Mouse (Mus musculus): Measurements from ENCODE around the gene Zcchc14. TPM values are rescaled to one million over a fixed set of nuclear protein-coding genes. Genes with fewer than 3 reads are reported as not detected.
"Not testable (repeated sequence)": the region's sequence is repeated elsewhere in the genome, so short reads cannot be mapped to it uniquely, and the experiment has no call there.

Zcchc14 gene
- polyA plus RNA-seq, 1 experiment: 34.3 TPM

- H3K27ac ChIP-seq (ENCODE audit: insufficient read depth, low read length): no peak overlapping the region
- TF ChIP-seq POLR2A (IDR thresholded peaks at IDR 0.05; ENCODE audit: extremely low read depth, insufficient read depth, low read length) (no peak), CTCF (IDR thresholded peaks at IDR 0.05; ENCODE audit: extremely low read depth, insufficient read depth, low read length) (no peak)
- no peak overlapping the region for H3K4me3 ChIP-seq (ENCODE audit: insufficient read depth, low read length)
- no peaks in the 10 kb centered on the region for H3K4me1 ChIP-seq (ENCODE audit: control insufficient read depth, insufficient read depth, low read length)
Observed at GRCm38 (mm10) chr8:121609916-121610315, 42.8 kb downstream of the Zcchc14 start.

DNA sequence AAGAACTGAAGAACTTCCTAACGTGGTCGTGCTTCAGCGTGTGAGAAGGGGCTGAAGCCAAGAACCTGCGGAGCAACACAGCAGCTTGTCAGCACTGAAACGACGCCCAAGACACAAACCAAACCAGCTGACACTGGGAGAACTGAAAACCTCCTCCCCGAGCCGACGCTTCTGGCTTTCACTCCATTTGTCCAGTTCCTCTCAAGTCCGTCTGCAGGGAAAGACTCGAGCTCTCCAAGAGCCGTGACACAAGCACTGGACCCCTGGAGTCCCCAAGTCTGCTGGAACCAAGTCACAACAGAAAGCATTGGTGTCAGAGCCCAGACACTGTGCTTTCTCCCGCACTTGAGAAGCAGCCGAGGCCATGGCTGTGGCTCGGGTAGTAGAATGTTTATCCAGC lies 43.5 kb downstream of the Zcchc14 start:
- TF ChIP-seq CTCF (IDR thresholded peaks at IDR 0.05; ENCODE audit: extremely low read depth, insufficient read depth, low read length) (no peak), POLR2A (IDR thresholded peaks at IDR 0.05; ENCODE audit: extremely low read depth, insufficient read depth, low read length) (no peak)
- Histone ChIP-seq H3K4me3 (ENCODE audit: insufficient read depth, low read length) (no peak overlapping the region), H3K4me1 (ENCODE audit: control insufficient read depth, insufficient read depth, low read length) (no peaks in the 10 kb centered on the region), H3K27ac (ENCODE audit: insufficient read depth, low read length) (no peak overlapping the region)

DNA sequence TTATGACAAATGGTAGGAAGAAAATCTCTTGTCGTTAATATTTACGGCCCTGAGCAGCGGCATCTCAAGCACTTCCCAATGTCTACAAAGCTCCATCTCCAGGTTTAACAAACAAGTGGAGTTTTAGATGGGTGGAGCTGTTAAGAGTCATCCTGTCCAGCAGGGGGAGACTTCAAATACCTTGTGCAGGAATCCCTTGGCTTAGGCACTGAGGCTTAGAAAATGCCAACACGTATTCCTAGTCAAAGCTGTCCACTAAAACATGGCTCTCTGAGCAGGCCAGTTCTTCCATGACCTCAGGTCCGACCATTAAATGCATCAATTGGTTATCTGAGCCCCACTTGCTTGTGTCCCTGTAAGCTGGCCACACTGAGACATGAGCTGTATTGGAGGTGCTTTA lies 45.0 kb downstream of the Zcchc14 start:
- Histone ChIP-seq H3K27ac (ENCODE audit: insufficient read depth, low read length) (no peak overlapping the region), H3K4me3 (ENCODE audit: insufficient read depth, low read length) (no peak overlapping the region), H3K4me1 (ENCODE audit: control insufficient read depth, insufficient read depth, low read length) (no peaks in the 10 kb centered on the region)
- TF ChIP-seq POLR2A (IDR thresholded peaks at IDR 0.05; ENCODE audit: extremely low read depth, insufficient read depth, low read length) (no peak), CTCF (IDR thresholded peaks at IDR 0.05; ENCODE audit: extremely low read depth, insufficient read depth, low read length) (peak; percentile 40)

- no peak for TF ChIP-seq POLR2A (IDR thresholded peaks at IDR 0.05; ENCODE audit: extremely low read depth, insufficient read depth, low read length)
- TF ChIP-seq CTCF (IDR thresholded peaks at IDR 0.05; ENCODE audit: extremely low read depth, insufficient read depth, low read length): no peak
- Histone ChIP-seq H3K4me3 (ENCODE audit: insufficient read depth, low read length) (no peak overlapping the region), H3K4me1 (ENCODE audit: control insufficient read depth, insufficient read depth, low read length) (no peaks in the 10 kb centered on the region), H3K27ac (ENCODE audit: insufficient read depth, low read length) (no peak overlapping the region)
Observed at GRCm38 (mm10) chr8:121603801-121604200, 48.9 kb downstream of the Zcchc14 start.

GRCm38 (mm10) chr8:121602860-121603259 lies 49.8 kb downstream of the Zcchc14 start:
- TF ChIP-seq POLR2A (IDR thresholded peaks at IDR 0.05; ENCODE audit: extremely low read depth, insufficient read depth, low read length) (no peak), CTCF (IDR thresholded peaks at IDR 0.05; ENCODE audit: extremely low read depth, insufficient read depth, low read length) (peak; percentile 98)
- H3K4me1 ChIP-seq (ENCODE audit: control insufficient read depth, insufficient read depth, low read length): no peaks in the 10 kb centered on the region
- H3K27ac ChIP-seq (ENCODE audit: insufficient read depth, low read length): no peak overlapping the region
- H3K4me3 ChIP-seq (ENCODE audit: insufficient read depth, low read length): no peak overlapping the region

- H3K4me1 ChIP-seq (ENCODE audit: control insufficient read depth, insufficient read depth, low read length): no peaks in the 10 kb centered on the region
- no peak overlapping the region for H3K4me3 ChIP-seq (ENCODE audit: insufficient read depth, low read length)
- TF ChIP-seq POLR2A (IDR thresholded peaks at IDR 0.05; ENCODE audit: extremely low read depth, insufficient read depth, low read length) (no peak), CTCF (IDR thresholded peaks at IDR 0.05; ENCODE audit: extremely low read depth, insufficient read depth, low read length) (no peak)
- no peak overlapping the region for H3K27ac ChIP-seq (ENCODE audit: insufficient read depth, low read length)
Observed at GRCm38 (mm10) chr8:121602411-121602810, 50.3 kb downstream of the Zcchc14 start.

DNA sequence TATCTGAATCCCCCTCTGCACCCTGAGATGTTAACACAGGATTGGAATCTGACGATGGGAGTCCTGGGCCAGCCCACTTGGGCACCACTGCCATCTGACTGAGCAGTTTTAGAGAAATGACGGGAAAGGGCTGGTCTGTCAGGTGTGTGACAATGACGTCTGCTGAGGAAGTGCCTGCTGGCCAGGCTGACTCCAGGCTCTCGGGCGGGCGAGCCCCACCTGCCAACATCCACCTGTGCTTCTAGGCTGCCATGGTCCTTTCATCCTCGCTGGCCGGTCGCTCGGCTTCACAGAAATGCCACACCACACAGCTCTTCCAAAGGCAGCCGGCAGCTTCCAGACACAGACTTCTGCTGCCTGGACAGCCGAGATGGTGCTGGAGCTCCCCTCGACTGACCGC lies 52.9 kb downstream of the Zcchc14 start:
- Histone ChIP-seq H3K4me3 (ENCODE audit: insufficient read depth, low read length) (no peak overlapping the region), H3K4me1 (ENCODE audit: control insufficient read depth, insufficient read depth, low read length) (no peaks in the 10 kb centered on the region), H3K27ac (ENCODE audit: insufficient read depth, low read length) (no peak overlapping the region)
- TF ChIP-seq POLR2A (IDR thresholded peaks at IDR 0.05; ENCODE audit: extremely low read depth, insufficient read depth, low read length): no peak
- TF ChIP-seq CTCF (IDR thresholded peaks at IDR 0.05; ENCODE audit: extremely low read depth, insufficient read depth, low read length): no peak

DNA sequence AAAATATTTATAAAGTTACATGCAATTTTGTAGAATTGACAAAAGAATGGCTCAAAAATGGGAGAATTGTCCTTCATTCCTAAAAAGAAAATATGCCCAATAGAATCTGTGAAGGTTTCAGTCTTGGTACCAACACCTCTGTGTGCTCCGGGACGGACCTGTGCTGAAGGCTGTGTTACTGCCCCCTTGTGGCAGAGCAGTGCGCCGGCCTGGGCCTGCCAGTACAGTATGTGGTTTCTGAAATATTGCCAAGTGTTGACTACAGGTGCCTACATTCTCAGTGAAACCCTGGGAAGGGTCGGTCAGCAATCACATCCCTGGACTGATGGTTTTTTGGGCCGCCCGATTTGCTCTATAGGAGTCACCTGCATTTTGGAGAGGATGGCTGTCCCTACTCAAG lies 53.8 kb downstream of the Zcchc14 start:
- no peak overlapping the region for H3K27ac ChIP-seq (ENCODE audit: insufficient read depth, low read length)
- TF ChIP-seq POLR2A (IDR thresholded peaks at IDR 0.05; ENCODE audit: extremely low read depth, insufficient read depth, low read length) (no peak), CTCF (IDR thresholded peaks at IDR 0.05; ENCODE audit: extremely low read depth, insufficient read depth, low read length) (peak; percentile 70)
- no peaks in the 10 kb centered on the region for H3K4me1 ChIP-seq (ENCODE audit: control insufficient read depth, insufficient read depth, low read length)
- H3K4me3 ChIP-seq (ENCODE audit: insufficient read depth, low read length): no peak overlapping the region

GRCm38 (mm10) chr8:121598190-121598589 lies 54.5 kb downstream of the Zcchc14 start:
- H3K4me3 ChIP-seq (ENCODE audit: insufficient read depth, low read length): no peak overlapping the region
- peaks cover 1% of the 10 kb centered on the region; the same call in 1 of the 2 replicates for H3K4me1 ChIP-seq (ENCODE audit: control insufficient read depth, insufficient read depth, low read length)
- no peak overlapping the region for H3K27ac ChIP-seq (ENCODE audit: insufficient read depth, low read length)
- no peak for TF ChIP-seq POLR2A (IDR thresholded peaks at IDR 0.05; ENCODE audit: extremely low read depth, insufficient read depth, low read length)
- no peak for TF ChIP-seq CTCF (IDR thresholded peaks at IDR 0.05; ENCODE audit: extremely low read depth, insufficient read depth, low read length)

DNA sequence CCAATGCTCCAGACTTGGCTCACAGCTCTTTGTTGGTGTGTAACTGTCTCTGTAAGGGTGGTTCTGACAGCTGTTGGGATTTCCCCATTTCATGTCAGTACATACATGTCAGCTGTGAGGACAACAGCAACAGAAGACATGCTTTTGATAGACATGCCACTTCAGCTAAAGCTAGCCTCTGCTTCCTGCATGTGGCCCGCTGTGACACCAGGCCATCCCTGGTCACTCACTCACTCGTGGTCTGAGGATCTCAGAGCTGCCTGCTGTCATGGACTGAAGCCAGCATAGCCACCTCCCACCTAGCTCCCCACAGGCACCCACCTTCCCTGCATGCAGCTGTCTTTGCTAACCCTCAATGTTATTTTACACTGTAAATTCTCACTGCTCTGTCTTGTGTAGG lies 55.2 kb downstream of the Zcchc14 start:
- not testable (repeated sequence) for H3K4me3 ChIP-seq (ENCODE audit: insufficient read depth, low read length); H3K27ac ChIP-seq (ENCODE audit: insufficient read depth, low read length); H3K4me1 ChIP-seq (ENCODE audit: control insufficient read depth, insufficient read depth, low read length)

GRCm38 (mm10) chr8:121593983-121594382 lies 58.7 kb downstream of the Zcchc14 start:
- no peak overlapping the region for H3K4me3 ChIP-seq (ENCODE audit: insufficient read depth, low read length)
- peak overlapping the region; percentile 36; the same call in 1 of the 2 replicates for H3K27ac ChIP-seq (ENCODE audit: insufficient read depth, low read length)
- TF ChIP-seq CTCF (IDR thresholded peaks at IDR 0.05; ENCODE audit: extremely low read depth, insufficient read depth, low read length) (no peak), POLR2A (IDR thresholded peaks at IDR 0.05; ENCODE audit: extremely low read depth, insufficient read depth, low read length) (no peak)
- H3K4me1 ChIP-seq (ENCODE audit: control insufficient read depth, insufficient read depth, low read length): peaks cover 12% of the 10 kb centered on the region

Measured in cortical plate, adult 2 months (tissue).